Mouse (Mus musculus) thymus, adult 2 months (tissue): ENCODE results near the gene Dtymk. TPM values are rescaled to one million over a fixed set of nuclear protein-coding genes. Genes with fewer than 3 reads are reported as not detected.
"Not testable (repeated sequence)": the region's sequence is repeated elsewhere in the genome, so short reads cannot be mapped to it uniquely, and the experiment has no call there.

ENCODE experiments used
- DNase-seq: peaks from one replicate; pipeline ENCODE4 v3.0.0; 2021
- H3K27ac ChIP-seq: fragments of 200-500 bp; 2 replicates; pipeline ENCODE4 v1.5.1; 2012; ENCODE audit warnings: low read length, control low read depth; ENCODE audit not compliant: control insufficient read depth, insufficient read depth
- H3K27me3 ChIP-seq: fragments of 200-500 bp; 2 replicates; pipeline ENCODE4 v1.6.1; 2012; ENCODE audit warnings: mild to moderate bottlenecking, low read length, moderate library complexity, mixed read lengths; ENCODE audit not compliant: control insufficient read depth, insufficient read depth
- H3K36me3 ChIP-seq: fragments of 200-500 bp; 2 replicates; pipeline ENCODE4 v1.6.1; 2012; ENCODE audit warnings: mild to moderate bottlenecking, low read length, moderate library complexity; ENCODE audit not compliant: control insufficient read depth, insufficient read depth
- H3K4me1 ChIP-seq: fragments of 200-500 bp; replicated peaks from 2 replicates; pipeline ENCODE4 v1.6.1; 2012; ENCODE audit warnings: low read length; ENCODE audit not compliant: control insufficient read depth, insufficient read depth
- H3K4me3 ChIP-seq: fragments of 200-500 bp; 2 replicates; pipeline ENCODE4 v1.5.1; 2012; ENCODE audit warnings: mild to moderate bottlenecking, low read length, control low read depth, moderate library complexity; ENCODE audit not compliant: control insufficient read depth, insufficient read depth
- CTCF ChIP-seq: fragments of 200-500 bp; IDR thresholded peaks from 2 replicates; pipeline ENCODE4 v1.5.1; 2012; ENCODE audit warnings: mild to moderate bottlenecking, control low read depth, low read length, moderate library complexity, borderline replicate concordance; ENCODE audit not compliant: control insufficient read depth, poor library complexity, insufficient read depth; ENCODE audit errors: extremely low read depth
- POLR2A ChIP-seq: fragments of 200-500 bp; IDR thresholded peaks from 2 replicates; pipeline ENCODE4 v1.6.1; 2012; ENCODE audit warnings: mild to moderate bottlenecking, low read length, control low read depth, moderate library complexity; ENCODE audit not compliant: control insufficient read depth, poor library complexity, insufficient read depth; ENCODE audit errors: extremely low read depth
- WGBS: fragments of 180-500 bp; shearing (Covaris S2); methylation state at CpG from one replicate; pipeline ENCODE4 v1.1.7; 2018; 5-methylcytosine and 5-hydroxymethylcytosine counted together
- polyA plus RNA-seq: library from polyadenylated mRNA; depleted of rRNA; stranded (reverse); fragments of >200 nt; gene quantifications from 2 replicates; pipeline ENCODE4 v1.2.3, GENCODE M21; 2012

Dtymk gene
- polyA plus RNA-seq, 1 experiment, result 149 TPM

- no peaks in the 10 kb centered on the region for H3K4me1 ChIP-seq
- TF ChIP-seq CTCF (no peak), POLR2A (no peak)
- no peaks in the 10 kb centered on the region for H3K27me3 ChIP-seq
- DNase-seq, result no peak
- H3K27ac ChIP-seq, result no peak overlapping the region
- no peak overlapping the region for H3K4me3 ChIP-seq
- H3K36me3 ChIP-seq, result 0 out of 2 replicates have a peak, but pooled peaks cover 5% of the 10 kb centered on the region
- WGBS, result 92% methylated on average over 9 of the region's 9 CpGs
These were observed 36.7 kb downstream of the Dtymk start for GRCm38 (mm10) chr1:93764871-93765591.

DNA sequence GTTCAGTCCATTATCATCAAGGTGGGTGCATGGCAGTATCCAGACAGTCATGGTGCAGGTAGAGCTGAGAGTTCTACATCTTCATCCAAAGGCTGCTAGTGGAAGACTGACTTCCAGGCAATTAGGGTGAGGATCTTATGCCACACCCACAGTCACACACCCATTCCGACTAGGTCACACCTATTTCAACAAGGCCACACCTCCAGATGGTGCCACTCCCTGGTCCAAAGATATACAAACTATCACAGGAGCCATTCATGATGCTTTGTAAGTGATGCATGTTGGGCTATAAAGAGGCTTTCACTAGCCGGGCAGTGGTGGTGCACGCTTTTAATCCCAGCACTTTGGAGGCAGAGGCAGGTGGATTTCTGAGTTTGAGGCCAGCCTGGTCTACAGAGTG, 38.2 kb downstream of the Dtymk start:
- H3K27me3 ChIP-seq, DNase-seq, H3K4me1 ChIP-seq, H3K27ac ChIP-seq, H3K4me3 ChIP-seq, H3K36me3 ChIP-seq: not testable (repeated sequence)
- 96% methylated on average over 3 of the region's 3 CpGs for WGBS

DNA sequence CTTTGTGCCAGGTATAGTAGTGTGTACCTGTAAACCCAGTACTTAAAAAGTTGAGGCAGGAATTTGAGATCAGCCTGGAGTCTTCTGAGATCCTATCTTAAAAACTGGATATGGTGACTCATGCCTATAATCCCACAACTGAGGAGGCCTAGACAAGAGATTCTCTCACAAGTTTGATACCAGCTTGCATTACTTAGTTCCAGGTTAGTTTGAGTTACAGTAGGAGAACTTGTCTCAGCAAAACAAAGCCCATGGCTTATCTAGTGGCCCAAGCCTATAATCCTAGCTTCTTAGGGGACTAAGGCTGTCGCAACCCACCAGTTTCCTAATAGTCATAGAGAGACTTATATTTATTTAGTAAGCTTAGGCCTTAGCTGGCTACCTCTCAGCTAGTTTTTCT, 41.7 kb downstream of the Dtymk start:
- no peaks in the 10 kb centered on the region for H3K36me3 ChIP-seq
- no peak for DNase-seq
- H3K4me1 ChIP-seq, result peaks cover 3% of the 10 kb centered on the region
- H3K27me3 ChIP-seq, result no peaks in the 10 kb centered on the region
- H3K27ac ChIP-seq, result no peak overlapping the region
- 100% methylated on average over 1 of the region's 1 CpGs for WGBS
- H3K4me3 ChIP-seq, result no peak overlapping the region
- TF ChIP-seq POLR2A, result no peak
- TF ChIP-seq CTCF, result no peak

- peaks cover 8% of the 10 kb centered on the region for H3K4me1 ChIP-seq
- TF ChIP-seq POLR2A (no peak), CTCF (no peak)
- no peaks in the 10 kb centered on the region for H3K27me3 ChIP-seq
- H3K27ac ChIP-seq, result no peak overlapping the region
- DNase-seq, result no peak
- no peaks in the 10 kb centered on the region for H3K36me3 ChIP-seq
- no peak overlapping the region for H3K4me3 ChIP-seq
These were observed 45.6 kb downstream of the Dtymk start for GRCm38 (mm10) chr1:93756154-93756553.

DNA sequence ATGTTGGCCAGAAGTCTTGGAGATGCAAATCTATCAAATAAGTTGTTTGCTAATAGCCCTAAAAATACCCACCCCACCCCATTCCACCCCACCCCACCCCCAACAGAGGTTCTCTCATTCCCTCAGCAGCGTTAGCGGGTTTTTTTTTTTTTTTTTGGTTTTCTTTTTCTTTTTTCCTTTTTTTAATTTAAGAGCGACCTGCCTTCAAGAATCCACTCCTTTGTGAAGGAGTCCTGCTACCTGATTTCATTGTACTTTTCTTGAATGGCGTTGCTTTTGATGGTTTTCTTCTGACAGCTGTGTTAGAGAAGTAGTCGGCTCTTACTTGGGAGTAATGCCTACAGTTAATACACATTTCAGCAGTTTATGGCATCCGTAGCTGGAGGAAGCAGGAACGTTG, 46.1 kb downstream of the Dtymk start:
- Histone ChIP-seq H3K4me1 (peaks cover 8% of the 10 kb centered on the region), H3K27ac (no peak overlapping the region), H3K4me3 (no peak overlapping the region), H3K27me3 (no peaks in the 10 kb centered on the region), H3K36me3 (no peaks in the 10 kb centered on the region)
- no peak for TF ChIP-seq CTCF
- TF ChIP-seq POLR2A, result no peak
- no peak for DNase-seq
- WGBS, result 27% methylated on average over 7 of the region's 7 CpGs

DNA sequence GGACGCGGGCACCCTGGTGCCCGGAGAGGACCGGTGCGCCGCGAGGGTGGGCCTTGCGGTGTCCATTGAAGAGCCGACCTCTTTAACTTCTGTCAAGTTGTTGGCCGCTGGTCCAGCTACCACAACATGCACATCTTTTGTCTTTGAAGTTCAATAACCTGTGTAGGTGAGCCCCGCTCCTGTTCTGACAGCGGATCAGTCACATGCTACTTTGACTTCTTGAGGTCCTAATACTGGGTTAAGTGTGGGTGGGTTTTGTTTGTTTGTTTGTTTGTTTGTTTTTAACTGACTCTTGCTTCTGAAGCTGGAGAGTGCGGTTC, 46.5 kb downstream of the Dtymk start:
- no peak for DNase-seq
- H3K27me3 ChIP-seq, result no peaks in the 10 kb centered on the region
- H3K4me1 ChIP-seq, result peaks cover 8% of the 10 kb centered on the region
- peak overlapping the region; percentile 74 for H3K4me3 ChIP-seq
- H3K27ac ChIP-seq, result no peak overlapping the region
- 2% methylated on average over 13 of the region's 13 CpGs for WGBS
- no peaks in the 10 kb centered on the region for H3K36me3 ChIP-seq
- no peak for TF ChIP-seq POLR2A
- no peak for TF ChIP-seq CTCF
